Mouse (Mus musculus): Measurements from ENCODE around the gene Icosl. TPM values are rescaled to one million over a fixed set of nuclear protein-coding genes. Genes with fewer than 3 reads are reported as not detected.

Icosl gene
- 4.5 TPM for polyA plus RNA-seq (2015; fragmentation: Illumina TruSeq; extraction: RNeasy Lipid Tissue Mini Kit (QIAGEN cat#74804); ENCODE audit: insufficient read depth, low read depth, low replicate concordance)

GRCm38 (mm10) chr10:78069101-78070011 is at the start of gene Icosl:
Gene Icosl (plus strand): TSS chr10:78069302.

DNA sequence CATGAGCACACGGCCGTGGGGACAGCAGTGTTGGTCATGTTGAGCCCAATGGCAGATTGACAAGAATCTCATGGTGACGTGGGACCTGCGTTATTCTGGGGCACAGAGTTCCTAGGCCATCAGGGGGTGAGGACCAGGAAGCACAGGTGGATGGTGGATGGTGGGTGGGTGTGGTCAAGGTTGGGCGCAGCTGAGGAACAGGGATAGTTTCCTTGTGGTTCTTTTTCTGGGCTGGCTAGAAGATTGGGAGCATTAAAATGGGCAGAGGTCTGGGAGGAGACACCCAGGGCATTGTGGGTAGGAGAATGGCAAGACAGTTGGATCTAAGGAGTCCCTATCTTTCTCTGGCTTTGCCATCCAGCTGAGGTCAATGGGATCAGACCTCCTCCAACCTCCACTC is 27.5 kb upstream of the Icosl start, which contains the start of gene Dnmt3l:
Dnmt3l (plus strand) TSS at position 301 of the 400 bp plus-strand sequence.

DNA sequence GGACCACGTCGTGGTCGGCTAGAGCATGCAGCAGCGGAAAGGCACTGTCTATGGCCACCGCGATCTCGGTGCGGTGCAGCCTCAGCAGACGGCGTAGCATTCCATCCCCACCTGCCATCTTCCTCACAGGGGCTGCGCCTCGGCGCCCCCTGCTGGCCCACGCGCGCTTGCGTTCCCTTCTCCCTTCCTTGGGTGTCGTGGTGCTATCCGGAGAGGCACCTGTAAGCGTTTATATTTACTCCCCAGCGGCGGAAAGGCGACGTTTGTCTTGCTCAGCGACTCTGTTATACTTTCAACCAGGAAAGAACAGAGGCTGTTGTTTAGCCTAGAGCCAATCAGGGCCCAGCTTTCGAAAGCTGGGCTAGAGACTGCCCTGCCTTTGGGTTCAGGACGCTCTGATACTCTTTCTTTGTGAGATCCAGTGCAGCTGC is 25.7 kb upstream of the Icosl start, which contains the start of gene Aire:
Aire (minus strand) TSS at position 205 of the 431 bp plus-strand sequence.

Other genes starting within 250 kb of the Icosl start
- gene Krtap10-4, start 242.2 kb upstream of the Icosl start, polyA plus RNA-seq (2015; fragmentation: Illumina TruSeq; extraction: RNeasy Lipid Tissue Mini Kit (QIAGEN cat#74804); ENCODE audit: insufficient read depth, low read depth, low replicate concordance), result not detected
- not detected for gene Krtap10-10, start 233.4 kb upstream of the Icosl start, polyA plus RNA-seq (2015; fragmentation: Illumina TruSeq; extraction: RNeasy Lipid Tissue Mini Kit (QIAGEN cat#74804); ENCODE audit: insufficient read depth, low read depth, low replicate concordance)
- not detected for gene Gm36176, start 222.5 kb upstream of the Icosl start, polyA plus RNA-seq (2015; fragmentation: Illumina TruSeq; extraction: RNeasy Lipid Tissue Mini Kit (QIAGEN cat#74804); ENCODE audit: insufficient read depth, low read depth, low replicate concordance)
- gene Gm10318, start 216.4 kb upstream of the Icosl start, polyA plus RNA-seq (2015; fragmentation: Illumina TruSeq; extraction: RNeasy Lipid Tissue Mini Kit (QIAGEN cat#74804); ENCODE audit: insufficient read depth, low read depth, low replicate concordance), result not detected
- not detected for gene Gm3285, start 207.3 kb upstream of the Icosl start, polyA plus RNA-seq (2015; fragmentation: Illumina TruSeq; extraction: RNeasy Lipid Tissue Mini Kit (QIAGEN cat#74804); ENCODE audit: insufficient read depth, low read depth, low replicate concordance)
- gene Lrrc3, start 166.8 kb upstream of the Icosl start, polyA plus RNA-seq (2015; fragmentation: Illumina TruSeq; extraction: RNeasy Lipid Tissue Mini Kit (QIAGEN cat#74804); ENCODE audit: insufficient read depth, low read depth, low replicate concordance), result 0.48 TPM
- 1.4 TPM for gene Trpm2, start 98.7 kb upstream of the Icosl start, polyA plus RNA-seq (2015; fragmentation: Illumina TruSeq; extraction: RNeasy Lipid Tissue Mini Kit (QIAGEN cat#74804); ENCODE audit: insufficient read depth, low read depth, low replicate concordance)
- gene 1810043G02Rik, start 90.8 kb upstream of the Icosl start, polyA plus RNA-seq (2015; fragmentation: Illumina TruSeq; extraction: RNeasy Lipid Tissue Mini Kit (QIAGEN cat#74804); ENCODE audit: insufficient read depth, low read depth, low replicate concordance), result 6.9 TPM
- 9.8 TPM for gene Pfkl, start 59.2 kb upstream of the Icosl start, polyA plus RNA-seq (2015; fragmentation: Illumina TruSeq; extraction: RNeasy Lipid Tissue Mini Kit (QIAGEN cat#74804); ENCODE audit: insufficient read depth, low read depth, low replicate concordance)
- not detected for gene Dnmt3l, start 27.4 kb upstream of the Icosl start, polyA plus RNA-seq (2015; fragmentation: Illumina TruSeq; extraction: RNeasy Lipid Tissue Mini Kit (QIAGEN cat#74804); ENCODE audit: insufficient read depth, low read depth, low replicate concordance)
- gene Aire, start 25.7 kb upstream of the Icosl start, polyA plus RNA-seq (2015; fragmentation: Illumina TruSeq; extraction: RNeasy Lipid Tissue Mini Kit (QIAGEN cat#74804); ENCODE audit: insufficient read depth, low read depth, low replicate concordance), result not detected
- gene D10Jhu81e, start 100.5 kb downstream of the Icosl start, polyA plus RNA-seq (2015; fragmentation: Illumina TruSeq; extraction: RNeasy Lipid Tissue Mini Kit (QIAGEN cat#74804); ENCODE audit: insufficient read depth, low read depth, low replicate concordance), result 17.8 TPM
- gene Pwp2, start 115.8 kb downstream of the Icosl start, polyA plus RNA-seq (2015; fragmentation: Illumina TruSeq; extraction: RNeasy Lipid Tissue Mini Kit (QIAGEN cat#74804); ENCODE audit: insufficient read depth, low read depth, low replicate concordance), result 2.3 TPM
- 9.0 TPM for gene Trappc10, start 175.3 kb downstream of the Icosl start, polyA plus RNA-seq (2015; fragmentation: Illumina TruSeq; extraction: RNeasy Lipid Tissue Mini Kit (QIAGEN cat#74804); ENCODE audit: insufficient read depth, low read depth, low replicate concordance)

All from pancreas, adult 10 weeks (tissue).